Mouse (Mus musculus) liver, postnatal 0 days (tissue): ENCODE results near the gene Htr3b. TPM values are rescaled to one million over a fixed set of nuclear protein-coding genes. Genes with fewer than 3 reads are reported as not detected.

Experiments
- ATAC-seq: fragments of 200-750 bp; cut with Nextera tagmentation; 2 replicates; pipeline ENCODE4 v1.8.0; 2017; ENCODE audit warnings: mild to moderate bottlenecking, moderate library complexity
- DNase-seq: peaks from one replicate; pipeline ENCODE4 v3.0.0-alpha.2; 2016
- H3K27ac ChIP-seq: fragments of 300-500 bp; sonication (generic); 2 replicates; pipeline ENCODE4 v1.5.1; 2014; ENCODE audit warnings: antibody characterized with exemption, moderate library complexity, mild to moderate bottlenecking, low read depth
- H3K27me3 ChIP-seq: fragments of 300-500 bp; sonication (generic); 2 replicates; pipeline ENCODE4 v1.6.1; 2014; ENCODE audit warnings: low read length, control low read depth, mixed read lengths; ENCODE audit not compliant: insufficient read depth
- H3K36me3 ChIP-seq: fragments of 300-500 bp; sonication (generic); replicated peaks from 2 replicates; pipeline ENCODE4 v1.6.1; 2014; ENCODE audit warnings: mild to moderate bottlenecking, control low read depth, low read length, moderate library complexity, mixed read lengths; ENCODE audit not compliant: insufficient read depth
- H3K4me1 ChIP-seq: fragments of 300-500 bp; sonication (generic); 2 replicates; pipeline ENCODE4 v1.6.1; 2014; ENCODE audit warnings: antibody characterized with exemption, mild to moderate bottlenecking, control low read depth; ENCODE audit not compliant: insufficient read depth
- H3K4me2 ChIP-seq: fragments of 300-500 bp; sonication (generic); 2 replicates; pipeline ENCODE4 v1.6.1; 2014; ENCODE audit warnings: low read depth, mild to moderate bottlenecking, low read length, moderate library complexity, mixed read lengths
- H3K4me3 ChIP-seq: fragments of 300-500 bp; sonication (generic); 2 replicates; pipeline ENCODE4 v1.5.1; 2014; ENCODE audit warnings: low read depth, low read length
- H3K9ac ChIP-seq: fragments of 300-500 bp; sonication (generic); replicated peaks from 2 replicates; pipeline ENCODE4 v1.6.1; 2014; ENCODE audit warnings: mild to moderate bottlenecking, moderate library complexity
- H3K9me3 ChIP-seq: fragments of 300-500 bp; sonication (generic); 2 replicates; pipeline ENCODE4 v1.6.1; 2016; ENCODE audit warnings: mild to moderate bottlenecking, control low read depth, low read length, mixed read lengths
- CTCF ChIP-seq: sonication (generic); IDR thresholded peaks from 2 replicates; pipeline ENCODE4 v1.5.1; 2016; ENCODE audit warnings: antibody characterized with exemption, low read depth
- EP300 ChIP-seq: IDR thresholded peaks from 2 replicates; pipeline ENCODE4 v1.6.1; 2016; ENCODE audit warnings: antibody characterized with exemption, low read depth, mild to moderate bottlenecking
- WGBS: fragments of 180-500 bp; shearing (Covaris S2); extraction: QIAGEN DNeasy Blood & Tissue Kit; methylation state at CpG from one replicate; pipeline ENCODE4 v1.1.7; 2014; ENCODE audit not compliant: insufficient replicate concordance; 5-methylcytosine and 5-hydroxymethylcytosine counted together
- polyA plus RNA-seq: library from polyadenylated mRNA; unstranded; fragments of >200 nt; fragmentation: Nextera tagmentation; extraction: Ambion mirVana; gene quantifications from 2 replicates; pipeline ENCODE4 v1.2.1, GENCODE M21; 2015

Gene Htr3b
- polyA plus RNA-seq, 1 experiment from 2014 or later = not detected

- no peak for TF ChIP-seq EP300
- no peak for TF ChIP-seq CTCF
- DNase-seq (no peak), ATAC-seq (no peak)
- Histone ChIP-seq H3K4me3 (no peak overlapping the region), H3K27me3 (no peaks in the 10 kb centered on the region), H3K36me3 (no peaks in the 10 kb centered on the region), H3K9ac (no peak overlapping the region), H3K9me3 (no peaks in the 10 kb centered on the region), H3K4me1 (no peaks in the 10 kb centered on the region), H3K27ac (no peak overlapping the region), H3K4me2 (no peak overlapping the region)
- WGBS = 71% methylated on average over 5 of the region's 5 CpGs
These were observed 60.4 kb downstream of the Htr3b start for GRCm38 (mm10) chr9:48904421-48904820.

GRCm38 (mm10) chr9:48903766-48904165 lies 61.0 kb downstream of the Htr3b start:
- H3K27ac ChIP-seq = no peak overlapping the region
- TF ChIP-seq CTCF = no peak
- TF ChIP-seq EP300 = no peak
- H3K4me1 ChIP-seq = no peaks in the 10 kb centered on the region
- no peaks in the 10 kb centered on the region for H3K36me3 ChIP-seq
- H3K4me3 ChIP-seq = no peak overlapping the region
- no peak overlapping the region for H3K4me2 ChIP-seq
- 62% methylated on average over 2 of the region's 2 CpGs for WGBS
- DNase-seq (no peak), ATAC-seq (no peak)
- no peak overlapping the region for H3K9ac ChIP-seq
- H3K9me3 ChIP-seq = no peaks in the 10 kb centered on the region
- H3K27me3 ChIP-seq = no peaks in the 10 kb centered on the region

- WGBS = 18% methylated on average over 8 of the region's 8 CpGs
- no peaks in the 10 kb centered on the region for H3K9me3 ChIP-seq
- ATAC-seq = no peak
- no peaks in the 10 kb centered on the region for H3K36me3 ChIP-seq
- no peak overlapping the region for H3K4me2 ChIP-seq
- H3K4me1 ChIP-seq = no peaks in the 10 kb centered on the region
- no peak overlapping the region for H3K4me3 ChIP-seq
- TF ChIP-seq CTCF (no peak), EP300 (no peak)
- peak; percentile 20 for DNase-seq
- H3K27ac ChIP-seq = no peak overlapping the region
- no peak overlapping the region for H3K9ac ChIP-seq
- 0 out of 2 replicates have a peak, but pooled peaks cover 3% of the 10 kb centered on the region for H3K27me3 ChIP-seq
These were observed 66.2 kb downstream of the Htr3b start for GRCm38 (mm10) chr9:48898551-48898950.

GRCm38 (mm10) chr9:48895819-48896536 lies 68.8 kb downstream of the Htr3b start:
- H3K27ac ChIP-seq = no peak overlapping the region
- H3K4me1 ChIP-seq = no peaks in the 10 kb centered on the region
- DNase-seq = no peak
- no peaks in the 10 kb centered on the region for H3K36me3 ChIP-seq
- WGBS = 35% methylated on average over 17 of the region's 18 CpGs
- no peaks in the 10 kb centered on the region for H3K9me3 ChIP-seq
- TF ChIP-seq EP300 = no peak
- TF ChIP-seq CTCF = no peak
- no peak overlapping the region for H3K4me3 ChIP-seq
- no peak overlapping the region for H3K9ac ChIP-seq
- no peak overlapping the region for H3K4me2 ChIP-seq
- ATAC-seq = no peak
- 0 out of 2 replicates have a peak, but pooled peaks cover 3% of the 10 kb centered on the region for H3K27me3 ChIP-seq

- DNase-seq (no peak), ATAC-seq (no peak)
- H3K9ac ChIP-seq = no peak overlapping the region
- no peaks in the 10 kb centered on the region for H3K36me3 ChIP-seq
- H3K4me2 ChIP-seq = no peak overlapping the region
- no peaks in the 10 kb centered on the region for H3K9me3 ChIP-seq
- TF ChIP-seq EP300 (no peak), CTCF (no peak)
- WGBS = 62% methylated on average over 6 of the region's 6 CpGs
- H3K27ac ChIP-seq = no peak overlapping the region
- H3K27me3 ChIP-seq = 0 out of 2 replicates have a peak, but pooled peaks cover 3% of the 10 kb centered on the region
- H3K4me3 ChIP-seq = no peak overlapping the region
- no peaks in the 10 kb centered on the region for H3K4me1 ChIP-seq
These were observed 70.0 kb downstream of the Htr3b start for GRCm38 (mm10) chr9:48894755-48895154.

- Histone ChIP-seq H3K27ac (no peak overlapping the region), H3K4me1 (no peaks in the 10 kb centered on the region), H3K4me3 (no peak overlapping the region), H3K4me2 (no peak overlapping the region), H3K27me3 (0 out of 2 replicates have a peak, but pooled peaks cover 3% of the 10 kb centered on the region), H3K9ac (no peak overlapping the region), H3K9me3 (no peaks in the 10 kb centered on the region), H3K36me3 (no peaks in the 10 kb centered on the region)
- TF ChIP-seq EP300 = no peak
- TF ChIP-seq CTCF = peak; percentile 84
- no peak for ATAC-seq
- 24% methylated on average over 3 of the region's 3 CpGs for WGBS
- DNase-seq = peak; percentile 71
These were observed 70.8 kb downstream of the Htr3b start for GRCm38 (mm10) chr9:48893986-48894385.
